Mouse (Mus musculus) bone marrow macrophage, adult 2 months (primary cell): ENCODE results near the gene Spdye4a.

Source experiments
- CTCF ChIP-seq: IDR thresholded peaks from 2 replicates; pipeline ENCODE4 v1.5.1; 2012; ENCODE audit warnings: low read depth, mild to moderate bottlenecking, low read length, moderate library complexity
- POLR2A ChIP-seq: IDR thresholded peaks from 2 replicates; pipeline ENCODE4 v1.6.1; 2012; ENCODE audit warnings: mild to moderate bottlenecking, low read depth, low read length, borderline replicate concordance

GRCm38 (mm10) chr5:143175970-143176369 lies 50.7 kb downstream of the Spdye4a start:
- no peak for TF ChIP-seq CTCF
- no peak for TF ChIP-seq POLR2A
